Mouse (Mus musculus): ENCODE data around the gene Braf. TPM values are rescaled to one million over a fixed set of nuclear protein-coding genes. Genes with fewer than 3 reads are reported as not detected.

The Braf gene
- 78.0 TPM for polyA plus RNA-seq (2014; fragmentation: Illumina TruSeq; extraction: RNeasy Lipid Tissue Mini Kit (QIAGEN cat#74804); ENCODE audit: low read depth, low replicate concordance)

DNA sequence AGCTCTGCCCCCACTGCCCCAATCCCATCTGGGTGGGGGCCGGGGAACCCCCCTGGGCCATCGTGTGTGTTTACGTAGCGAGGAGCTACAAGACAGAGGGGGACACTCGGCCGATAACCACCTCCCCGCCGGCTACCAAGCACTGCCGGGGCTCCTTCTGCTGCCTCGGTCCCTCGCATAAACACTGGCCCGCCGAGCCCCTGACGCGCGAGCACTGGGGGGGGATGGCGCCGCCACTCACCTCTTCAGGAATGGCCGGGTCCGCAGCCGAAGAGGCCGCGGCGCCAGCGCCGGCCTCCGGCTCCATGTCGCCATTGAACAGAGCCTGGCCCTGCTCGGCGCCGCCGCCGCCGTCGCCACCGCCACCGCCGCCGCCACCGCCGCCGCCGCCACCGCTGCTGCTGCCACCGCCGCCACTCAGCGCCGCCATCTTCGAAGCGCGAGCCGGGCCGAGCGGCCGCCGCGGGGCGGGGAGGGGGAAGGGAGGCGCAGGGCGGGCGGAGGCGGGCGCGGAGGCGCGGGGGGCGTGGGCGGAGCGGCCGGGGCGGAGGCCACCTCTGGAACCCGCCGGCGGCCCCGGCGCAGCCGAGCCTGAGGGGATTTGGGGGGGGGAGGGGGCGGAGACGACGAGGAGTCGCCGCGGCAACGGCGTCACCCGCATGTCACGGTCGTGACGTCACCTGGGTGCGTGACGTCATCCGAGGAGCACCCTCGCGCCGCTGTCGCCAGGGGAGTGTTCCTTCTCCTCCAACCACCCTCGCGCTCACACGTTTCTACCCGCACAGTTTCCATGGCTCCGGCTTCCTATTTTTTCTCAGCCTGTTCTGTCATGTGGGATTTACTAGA lies at the start of gene Braf:
Gene Braf (minus strand): TSS at position 598 of the 846 bp plus-strand sequence.

DNA sequence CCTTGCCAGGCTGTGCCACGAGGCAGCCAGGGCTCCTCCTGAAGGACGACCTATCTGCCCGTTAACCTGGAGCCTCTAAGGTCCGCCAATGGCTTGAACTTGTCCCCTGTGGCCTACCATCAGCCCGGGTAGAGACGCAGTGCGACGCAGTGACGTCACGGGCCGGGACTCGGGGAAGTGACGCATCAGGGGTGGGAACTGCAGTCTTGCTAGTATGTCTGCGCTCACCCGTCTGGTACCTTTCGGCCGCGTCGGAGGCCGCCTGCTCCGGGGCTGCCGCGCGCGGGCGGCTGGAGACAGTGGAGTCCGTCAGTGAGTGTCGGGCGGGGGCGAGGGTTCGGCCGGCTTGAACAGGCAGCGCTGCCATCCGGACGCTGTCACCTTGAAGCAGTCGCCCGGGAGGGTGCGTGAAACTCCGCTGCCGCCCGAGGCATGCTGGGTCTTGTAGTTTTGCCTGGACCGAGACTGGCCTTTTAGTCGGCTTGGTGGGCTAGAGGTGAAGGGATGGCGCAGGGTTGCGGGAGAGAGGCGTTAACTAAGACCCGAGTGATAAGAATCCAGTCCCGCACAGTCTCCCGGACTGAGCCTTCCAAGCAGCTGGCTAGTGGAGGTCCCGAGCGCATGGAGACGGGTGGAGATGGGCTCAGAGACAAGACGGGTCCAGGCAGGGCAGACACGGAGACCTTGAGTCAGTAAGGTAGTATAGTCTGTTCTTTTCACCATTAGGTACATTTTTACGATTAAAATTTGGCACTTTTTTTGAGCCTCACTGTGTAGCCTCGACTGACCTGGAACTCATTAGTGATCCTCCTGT lies 132.7 kb downstream of the Braf start, which contains the start of gene Ndufb2:
Gene Ndufb2 (plus strand): TSS at position 174 of the 814 bp plus-strand sequence.

DNA sequence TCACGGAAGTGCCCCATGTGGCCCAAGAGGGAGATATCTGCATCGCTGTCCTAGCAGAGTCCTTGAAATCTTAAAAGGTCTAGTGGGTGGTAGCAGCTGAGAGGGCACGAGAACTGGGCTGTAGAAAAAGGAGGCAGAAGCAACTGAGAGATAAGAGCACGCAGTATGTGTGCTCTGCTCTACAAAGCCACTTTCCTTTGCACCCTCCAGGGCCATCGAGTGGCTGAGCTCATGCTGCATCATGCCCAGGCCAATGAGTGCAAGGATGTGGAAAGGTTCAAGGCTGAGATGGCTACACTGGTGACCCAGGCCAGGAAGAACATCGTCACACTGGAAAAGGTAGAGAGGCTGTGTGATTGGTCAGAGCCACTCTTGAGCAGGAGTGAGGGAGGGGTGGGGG lies 139.7 kb downstream of the Braf start, which contains the start of gene Gm42420:
Gene Gm42420 (plus strand): TSS at position 237 of the 400 bp plus-strand sequence.

DNA sequence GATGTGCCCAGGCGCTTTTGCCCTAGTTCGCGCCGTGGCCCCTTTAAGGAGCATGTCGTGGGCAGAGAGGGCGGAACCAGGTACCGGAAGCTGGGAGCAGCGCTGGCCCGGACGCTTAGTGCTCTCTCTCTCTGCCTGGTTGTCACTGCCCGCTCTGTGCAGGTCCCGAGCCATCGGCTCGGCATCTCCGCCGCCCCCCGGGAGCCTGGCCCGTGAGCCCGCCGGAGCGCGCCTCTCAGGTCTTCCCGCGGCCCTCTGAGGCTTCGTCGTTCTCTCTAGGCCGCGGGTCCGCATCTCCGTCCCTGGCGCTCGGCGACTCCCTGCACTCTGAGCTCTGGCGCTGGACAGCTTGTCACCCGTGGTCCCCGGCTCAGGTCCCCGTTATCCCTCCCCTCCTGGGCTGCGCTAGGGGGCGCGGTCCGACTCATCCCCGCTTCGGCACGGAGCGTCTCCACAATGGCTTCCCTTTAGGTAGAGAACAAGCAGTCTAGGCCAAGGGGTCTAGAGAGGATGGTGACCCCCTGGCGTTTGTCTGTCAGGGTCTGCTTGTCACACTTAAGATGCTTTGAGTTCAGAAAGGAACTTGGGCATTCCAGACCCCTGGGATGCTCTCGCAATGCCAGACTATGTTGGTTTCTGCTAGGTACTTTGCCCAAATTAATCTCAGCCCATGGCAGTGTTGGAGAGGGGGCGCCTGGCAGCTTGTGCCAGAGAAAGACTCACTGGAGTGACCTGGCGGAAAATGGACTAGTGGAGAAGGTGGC lies 151.3 kb downstream of the Braf start, which contains the start of gene Adck2:
Gene Adck2 (plus strand): TSS at position 83 of the 764 bp plus-strand sequence.

DNA sequence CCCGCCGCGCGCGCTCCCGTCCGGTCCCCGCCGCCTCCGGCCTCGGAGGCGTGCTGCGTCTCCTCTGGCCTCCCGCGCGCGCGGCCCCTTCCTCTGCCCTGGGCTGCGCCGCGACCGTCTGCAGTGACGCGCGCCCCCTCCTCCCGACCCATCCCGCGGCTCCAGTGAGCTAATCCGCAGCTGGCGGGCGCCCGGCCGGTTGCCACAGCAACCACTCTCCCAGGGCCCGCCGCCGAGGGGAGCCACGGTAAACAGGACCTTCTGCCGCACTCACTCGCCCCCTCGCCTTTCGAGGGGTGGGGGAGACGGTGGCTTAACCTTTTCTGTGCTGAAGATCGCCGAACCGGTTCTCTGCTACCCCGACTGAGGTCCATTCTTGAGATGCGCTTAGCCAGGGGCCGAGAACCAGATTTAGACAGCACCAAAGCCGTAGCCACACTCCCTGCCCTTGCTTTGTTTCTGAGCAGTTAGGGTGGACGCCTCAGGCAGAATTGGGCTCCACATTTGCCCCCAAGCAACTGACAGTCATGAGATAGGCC lies 167.5 kb downstream of the Braf start, which contains the start of gene Dennd2a:
Gene Dennd2a (minus strand): TSS at position 145 of the 539 bp plus-strand sequence.

Other genes with a start within 250 kb of the Braf start
- 0.88 TPM for gene Dennd2a, start 167.6 kb downstream of the Braf start, polyA plus RNA-seq (2014; fragmentation: Illumina TruSeq; extraction: RNeasy Lipid Tissue Mini Kit (QIAGEN cat#74804); ENCODE audit: low read depth, low replicate concordance)
- 3.7 TPM for gene Adck2, start 151.6 kb downstream of the Braf start, polyA plus RNA-seq (2014; fragmentation: Illumina TruSeq; extraction: RNeasy Lipid Tissue Mini Kit (QIAGEN cat#74804); ENCODE audit: low read depth, low replicate concordance)
- gene Gm42420, start 139.7 kb downstream of the Braf start, polyA plus RNA-seq (2014; fragmentation: Illumina TruSeq; extraction: RNeasy Lipid Tissue Mini Kit (QIAGEN cat#74804); ENCODE audit: low read depth, low replicate concordance) = not detected
- gene Ndufb2, start 132.9 kb downstream of the Braf start, polyA plus RNA-seq (2014; fragmentation: Illumina TruSeq; extraction: RNeasy Lipid Tissue Mini Kit (QIAGEN cat#74804); ENCODE audit: low read depth, low replicate concordance) = 35.4 TPM
- gene Mrps33, start 85.5 kb upstream of the Braf start, polyA plus RNA-seq (2014; fragmentation: Illumina TruSeq; extraction: RNeasy Lipid Tissue Mini Kit (QIAGEN cat#74804); ENCODE audit: low read depth, low replicate concordance) = 53.6 TPM
- 8.7 TPM for gene Tmem178b, start 147.8 kb upstream of the Braf start, polyA plus RNA-seq (2014; fragmentation: Illumina TruSeq; extraction: RNeasy Lipid Tissue Mini Kit (QIAGEN cat#74804); ENCODE audit: low read depth, low replicate concordance)